Mouse (Mus musculus): Measurements from ENCODE around the gene 9530002B09Rik. TPM values are rescaled to one million over a fixed set of nuclear protein-coding genes. Genes with fewer than 3 reads are reported as not detected.

9530002B09Rik gene
- polyA plus RNA-seq (2017; shearing (Covaris generic)) = not detected

GRCm38 (mm10) chr4:122688975-122689374, at the start of gene 9530002B09Rik:
TSS of gene 9530002B09Rik (plus strand) at chr4:122689275.
- ATAC-seq = no peak

Other genes starting within 250 kb of the 9530002B09Rik start
- 100 to 1,000 TPM in 2 of 3 experiments, 10 to 100 TPM in 1; 88.2 to 161 (median 123) TPM for gene Ppt1, start 147.0 kb downstream of the 9530002B09Rik start, polyA plus RNA-seq (2017; shearing (Covaris generic))
- gene Cap1, start 196.8 kb downstream of the 9530002B09Rik start, polyA plus RNA-seq (2017; shearing (Covaris generic)) = 100 to 1,000 TPM; 303 to 446 (median 377) TPM

Data from inflammation-experienced regulatory T-cells, adult 6 months (primary cell).